Mouse (Mus musculus): ENCODE measurements at regions not wholly inside any gene's neighbourhood (a gene's known extent, or its start where the extent isn't known, plus 50 kb on each side); places are given as distances from the start of the nearest gene placed in this dataset.
"Not testable (repeated sequence)": the region's sequence is repeated elsewhere in the genome, so short reads cannot be mapped to it uniquely, and the experiment has no call there.

- peak; percentile 14 to 40 for DNase-seq
These were observed 73.0 kb downstream of the Prl2c3 start for GRCm38 (mm10) chr13:12726831-12727230.

GRCm38 (mm10) chr13:12717972-12718546 is 81.8 kb downstream of the Prl2c3 start:
- DNase-seq = not testable (repeated sequence)

- no peak for DNase-seq
These were observed 88.2 kb downstream of the Prl2c3 start for GRCm38 (mm10) chr13:12711471-12712273.

GRCm38 (mm10) chr13:12702804-12703612 is 96.9 kb downstream of the Prl2c3 start:
- not testable (repeated sequence) for DNase-seq

- not testable (repeated sequence) for DNase-seq
These were observed 97.6 kb downstream of the Prl2c3 start for GRCm38 (mm10) chr13:12702111-12702803.

- not testable (repeated sequence) for DNase-seq
These were observed 106.2 kb downstream of the Prl2c3 start for GRCm38 (mm10) chr13:12693593-12694118.

GRCm38 (mm10) chr13:12688778-12689177 is 111.1 kb downstream of the Prl2c3 start:
- DNase-seq = not testable (repeated sequence)

- not testable (repeated sequence) for DNase-seq
These were observed 111.7 kb downstream of the Prl2c3 start for GRCm38 (mm10) chr13:12688149-12688548.

GRCm38 (mm10) chr13:12680954-12681571 is 115.4 kb downstream of the Ero1lb start:
- DNase-seq = not testable (repeated sequence)

GRCm38 (mm10) chr13:12680283-12680953 is 114.7 kb downstream of the Ero1lb start:
- DNase-seq = peak; percentile 68 to 73

- no peak for DNase-seq
These were observed 111.7 kb downstream of the Ero1lb start for GRCm38 (mm10) chr13:12677372-12677771.

GRCm38 (mm10) chr13:12671011-12671410 is 105.3 kb downstream of the Ero1lb start:
- DNase-seq = not testable (repeated sequence)

- not testable (repeated sequence) for DNase-seq
These were observed 103.1 kb downstream of the Ero1lb start for GRCm38 (mm10) chr13:12668742-12669141.

GRCm38 (mm10) chr13:12667727-12668665 is 102.3 kb downstream of the Ero1lb start:
- not testable (repeated sequence) for DNase-seq

GRCm38 (mm10) chr13:12666050-12666449 is 100.4 kb downstream of the Ero1lb start:
- not testable (repeated sequence) for DNase-seq
